Mouse (Mus musculus) left cerebral cortex, postnatal 10 days (tissue): ENCODE data around the gene Gm9844. TPM values are rescaled to one million over a fixed set of nuclear protein-coding genes. Genes with fewer than 3 reads are reported as not detected.

ENCODE experiments used
- total RNA-seq, 2 experiments: library from RNA; stranded (reverse); gene quantifications; 2 replicates each; pipeline ENCODE4 v1.2.3; 2021

Gm9844 gene
- total RNA-seq, 2 experiments from 2014 or later = 3.8 TPM; not detected in 1

Other genes starting within 250 kb of the Gm9844 start
- under 1 TPM; 0.47 to 0.57 TPM for gene Lypd3, start 225.7 kb upstream of the Gm9844 start, total RNA-seq
- not detected for gene Tex101, start 185.5 kb upstream of the Gm9844 start, total RNA-seq
- gene BC049730, start 153.0 kb upstream of the Gm9844 start, total RNA-seq = not detected
- gene Gm4763, start 135.3 kb upstream of the Gm9844 start, total RNA-seq = not detected
- not detected for gene Cd177, start 101.9 kb upstream of the Gm9844 start, total RNA-seq
- gene Ceacam10, start 85.0 kb upstream of the Gm9844 start, total RNA-seq = under 1 TPM in 1 of 2 experiments, not detected in 1; 0.41 TPM
- not detected for gene Lypd4, start 7.7 kb downstream of the Gm9844 start, total RNA-seq
- gene Dmrtc2, start 7.8 kb downstream of the Gm9844 start, total RNA-seq = not detected
- gene Rps19, start 22.2 kb downstream of the Gm9844 start, total RNA-seq = 100 to 1,000 TPM; 577 to 615 TPM
- under 1 TPM; 0.30 TPM for gene Cd79a, start 35.2 kb downstream of the Gm9844 start, total RNA-seq
- gene Arhgef1, start 40.7 kb downstream of the Gm9844 start, total RNA-seq = 10 to 100 TPM; 88.1 to 89.2 TPM
- not detected for gene Gm4881, start 82.3 kb downstream of the Gm9844 start, total RNA-seq
- gene Rabac1, start 110.5 kb downstream of the Gm9844 start, total RNA-seq = 100 to 1,000 TPM; 293 to 300 TPM
- 1,000 to 10,000 TPM; 2,078 to 2,206 TPM for gene Atp1a3, start 143.7 kb downstream of the Gm9844 start, total RNA-seq
- gene Grik5, start 210.1 kb downstream of the Gm9844 start, total RNA-seq = 100 to 1,000 TPM; 226 to 237 TPM
- 10 to 100 TPM; 26.0 to 27.1 TPM for gene Zfp574, start 210.4 kb downstream of the Gm9844 start, total RNA-seq